Mouse (Mus musculus) left cerebral cortex, adult 11 months (tissue): Measurements from ENCODE around the gene Epop.

Source experiments
- DNase-seq: peaks from one replicate; pipeline ENCODE4 v3.0.0; 2022; ENCODE audit warnings: low spot score

The Epop gene

GRCm38 (mm10) chr11:97628568-97629518 lies 659 bp downstream of the Epop start:
- no peak for DNase-seq

- no peak for DNase-seq
Measured at GRCm38 (mm10) chr11:97628303-97628567, 1.3 kb downstream of the Epop start.

DNA sequence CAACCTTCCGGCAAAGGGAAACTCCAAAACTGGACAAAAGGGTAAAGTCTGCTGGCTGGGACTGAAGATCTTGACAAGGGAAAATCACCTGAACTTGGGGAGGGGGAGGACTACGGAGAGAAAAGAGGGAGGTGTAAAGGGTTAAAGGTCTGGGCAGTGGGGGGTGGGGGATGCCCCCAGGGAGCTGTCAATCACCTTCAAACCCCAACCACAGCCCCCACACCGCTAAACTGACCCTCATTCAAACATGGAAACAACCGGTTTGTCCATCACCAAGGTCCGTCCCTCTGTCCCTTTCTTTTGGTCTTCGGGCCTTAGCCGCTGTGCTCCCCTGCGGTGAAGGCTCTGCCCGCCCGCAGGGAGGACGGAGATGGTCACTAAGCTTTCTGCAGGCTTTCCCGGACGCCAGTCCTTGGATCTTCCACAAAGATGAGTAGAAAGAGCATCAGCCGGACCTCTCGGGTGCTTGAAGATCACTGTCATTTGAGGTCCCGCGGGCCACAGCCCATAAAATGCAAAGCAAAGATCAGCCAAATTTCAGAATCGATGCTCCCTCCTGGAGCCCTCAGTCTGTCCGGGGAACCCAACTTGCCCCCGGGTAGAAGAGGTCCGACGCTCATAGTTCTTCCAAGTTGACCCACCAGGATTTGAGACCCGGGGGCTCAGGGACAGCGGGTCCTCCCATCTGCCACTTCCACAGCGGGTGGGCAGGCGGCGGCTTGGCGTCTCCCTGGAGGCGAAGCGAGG lies 1.8 kb downstream of the Epop start:
- DNase-seq, result no peak

DNA sequence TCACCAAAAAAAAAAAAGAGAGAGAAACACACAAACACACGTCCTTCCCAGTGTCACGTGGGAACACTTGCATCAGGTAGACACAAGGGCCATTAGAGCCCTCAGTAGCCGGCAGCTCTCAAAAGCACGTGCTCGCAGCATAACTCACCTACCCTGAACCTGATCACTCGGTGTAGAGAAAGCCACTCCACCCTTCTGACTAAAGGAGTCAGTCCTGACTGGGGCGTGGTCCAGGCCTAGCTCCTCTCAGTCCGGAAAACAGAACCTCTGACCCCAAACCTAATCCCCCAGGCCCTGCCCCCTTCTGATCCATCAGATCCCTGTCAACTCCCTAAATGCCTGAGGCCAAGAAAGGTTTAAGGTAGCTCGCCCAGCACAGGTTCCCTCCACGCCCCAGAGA lies 2.7 kb downstream of the Epop start:
- no peak for DNase-seq

- DNase-seq, result no peak
Measured at GRCm38 (mm10) chr11:97626431-97626830, 3.1 kb downstream of the Epop start.

DNA sequence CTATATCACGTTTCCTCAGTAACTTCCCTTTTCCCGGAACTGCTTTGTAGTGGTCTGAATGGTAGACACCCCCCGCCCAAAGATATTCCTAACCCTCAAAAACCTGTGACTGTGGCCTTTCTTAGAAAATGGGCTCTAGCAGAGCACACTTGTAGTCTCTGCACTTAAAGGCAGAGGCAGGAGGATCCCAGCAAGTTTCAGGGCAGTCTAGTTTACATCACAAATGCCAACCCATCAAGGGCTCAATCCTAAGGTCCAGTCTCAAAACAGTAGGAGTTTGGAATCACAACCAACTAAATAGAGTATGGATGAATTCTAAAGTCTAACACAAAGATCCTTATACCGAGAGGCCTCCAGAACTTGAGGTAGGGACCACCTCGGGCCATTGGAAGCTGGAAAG lies 4.0 kb downstream of the Epop start:
- no peak for DNase-seq

DNA sequence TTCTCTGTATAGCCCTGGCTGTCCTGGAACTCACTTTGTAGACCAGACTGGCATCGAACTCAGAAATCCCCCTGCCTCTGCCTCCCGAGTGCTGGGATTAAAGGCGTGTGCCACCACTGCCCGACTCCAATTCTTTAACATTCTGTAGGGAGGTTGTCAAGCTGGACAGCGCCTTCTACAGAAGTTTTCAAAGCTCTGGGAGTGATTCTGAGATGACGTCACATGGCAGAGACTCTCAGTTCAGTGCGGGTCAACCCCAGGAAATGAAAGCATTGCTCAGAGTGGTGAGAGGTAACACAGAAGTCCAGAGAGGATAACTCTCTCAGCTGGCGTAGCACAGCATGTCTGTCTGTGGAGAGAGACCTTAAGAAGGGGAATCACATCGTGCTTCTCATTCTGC lies 6.3 kb downstream of the Epop start:
- no peak for DNase-seq

DNA sequence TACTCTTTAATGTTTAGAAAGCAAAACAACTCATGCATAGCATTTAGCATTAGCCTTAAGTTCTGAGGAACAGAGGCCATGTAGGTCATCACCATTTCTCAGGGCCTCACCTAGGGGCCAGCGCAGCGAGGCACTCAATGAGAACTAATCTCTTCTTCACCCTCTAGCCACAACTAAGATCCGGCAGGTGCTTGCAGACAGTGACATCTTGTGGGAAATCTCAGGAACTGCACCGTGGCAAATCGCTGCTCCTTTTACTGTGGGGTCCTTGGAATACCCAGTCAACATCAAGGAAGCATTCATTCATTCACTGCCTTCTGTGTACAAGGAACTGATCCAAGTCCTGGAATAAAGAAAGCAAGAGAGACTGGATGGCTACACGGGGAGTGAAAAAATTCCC lies 7.1 kb downstream of the Epop start:
- no peak for DNase-seq

DNA sequence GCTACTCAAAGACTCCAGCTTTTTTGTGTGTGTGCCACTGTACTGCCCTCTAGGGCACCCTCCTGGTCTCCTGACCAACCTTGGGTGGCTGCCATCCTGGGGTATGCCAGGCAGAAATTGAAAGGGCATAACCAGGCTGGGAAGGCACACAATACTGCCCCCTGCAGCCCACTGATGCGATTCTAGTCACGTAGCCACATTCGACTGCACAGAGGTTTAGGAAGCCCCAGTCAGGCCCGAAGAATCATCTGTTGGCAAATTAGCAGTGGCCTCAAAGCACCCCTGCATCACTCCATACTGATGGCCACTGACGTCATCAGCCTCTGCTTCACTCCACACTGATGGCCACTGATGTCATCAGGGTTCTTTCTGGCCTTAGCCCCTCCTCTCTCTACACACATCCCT lies 10.1 kb downstream of the Epop start:
- peak; percentile 80 for DNase-seq

DNA sequence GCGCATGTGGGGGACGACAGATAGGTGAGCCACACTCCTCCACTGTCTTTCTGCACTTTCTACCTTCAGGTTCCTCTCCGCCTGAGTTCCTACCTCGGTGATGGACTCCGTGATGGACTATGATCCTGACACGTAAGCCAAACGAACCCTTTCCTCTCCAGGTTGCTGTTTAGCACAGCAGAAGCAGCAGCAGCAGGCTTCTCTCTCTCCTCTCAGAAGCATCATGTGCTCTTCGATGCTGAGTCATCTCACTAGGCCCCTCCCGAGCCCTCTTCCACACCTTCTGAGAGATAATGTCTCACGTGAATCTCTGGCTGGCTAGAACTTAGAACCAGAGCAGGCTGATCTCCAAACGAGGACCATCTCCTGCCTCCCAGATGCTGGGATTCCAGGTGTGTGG lies 11.1 kb downstream of the Epop start:
- no peak for DNase-seq

GRCm38 (mm10) chr11:97615276-97615675 lies 14.2 kb downstream of the Epop start:
- DNase-seq, result no peak

- DNase-seq, result peak; percentile 78
Measured at GRCm38 (mm10) chr11:97611076-97611475, 18.4 kb downstream of the Epop start.

DNA sequence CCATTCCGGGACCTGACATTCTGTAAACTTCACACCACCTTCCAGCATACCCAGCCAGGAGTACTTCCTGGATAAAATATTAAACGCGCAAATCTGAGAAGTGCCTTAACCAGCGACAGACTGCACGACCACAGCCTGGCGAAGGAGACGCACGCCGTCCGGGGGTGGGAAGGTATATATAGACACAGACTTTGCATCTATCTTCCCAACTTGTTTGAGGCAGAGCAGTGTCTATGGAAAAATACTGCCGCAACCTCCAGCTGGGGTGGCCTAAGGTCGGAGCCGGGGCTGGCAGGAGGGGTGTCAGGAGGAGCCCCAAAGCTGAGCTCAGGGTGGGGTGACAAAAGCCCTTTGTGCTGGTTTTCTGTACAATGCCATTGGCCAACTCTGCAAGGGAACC lies 19.8 kb downstream of the Epop start:
- peak; percentile 66 for DNase-seq

DNA sequence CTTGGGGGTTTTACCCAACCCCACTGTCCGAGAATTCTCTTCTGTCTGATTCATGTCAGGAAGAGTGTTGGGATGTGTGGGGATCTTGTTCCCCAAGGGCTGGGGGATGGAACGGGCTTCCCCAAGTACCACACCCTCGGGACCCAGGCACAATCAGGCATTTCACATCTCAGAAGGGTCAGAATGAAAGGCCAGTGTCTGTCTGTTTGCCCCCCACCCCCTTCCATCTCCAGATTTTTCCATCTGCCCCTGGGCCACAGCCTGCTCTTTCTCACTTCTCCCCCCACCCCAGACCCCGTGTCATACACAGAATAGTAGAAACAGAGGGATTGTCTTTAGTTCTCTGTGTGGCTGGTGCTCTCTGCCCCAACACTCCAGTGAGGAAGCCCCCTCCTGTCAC lies 20.6 kb downstream of the Epop start:
- DNase-seq, result no peak

- no peak for DNase-seq
Measured at GRCm38 (mm10) chr11:97607056-97607725, 22.3 kb downstream of the Epop start.

DNA sequence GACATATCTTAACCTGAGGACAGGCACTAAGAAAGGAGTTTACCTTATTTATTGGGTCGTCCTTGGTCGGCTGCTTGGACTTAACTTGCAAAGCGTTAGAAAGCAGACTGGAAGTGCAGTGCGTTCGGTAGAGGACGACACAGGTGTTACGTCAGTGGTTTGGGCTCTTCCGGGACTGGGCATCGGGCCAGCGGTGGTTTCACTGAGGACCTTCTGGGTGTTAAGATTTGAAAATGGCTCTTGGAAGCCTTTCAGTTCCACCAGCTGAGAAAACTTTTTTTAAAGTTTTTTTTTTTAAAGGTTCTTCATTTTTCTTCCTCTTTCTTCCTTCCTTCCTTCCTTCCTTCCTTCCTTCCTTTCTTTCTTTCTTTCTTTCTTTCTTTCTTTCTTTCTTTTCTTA lies 25.6 kb downstream of the Epop start:
- DNase-seq, result no peak

- DNase-seq, result no peak
Measured at GRCm38 (mm10) chr11:97602223-97602622, 27.3 kb downstream of the Epop start.

DNA sequence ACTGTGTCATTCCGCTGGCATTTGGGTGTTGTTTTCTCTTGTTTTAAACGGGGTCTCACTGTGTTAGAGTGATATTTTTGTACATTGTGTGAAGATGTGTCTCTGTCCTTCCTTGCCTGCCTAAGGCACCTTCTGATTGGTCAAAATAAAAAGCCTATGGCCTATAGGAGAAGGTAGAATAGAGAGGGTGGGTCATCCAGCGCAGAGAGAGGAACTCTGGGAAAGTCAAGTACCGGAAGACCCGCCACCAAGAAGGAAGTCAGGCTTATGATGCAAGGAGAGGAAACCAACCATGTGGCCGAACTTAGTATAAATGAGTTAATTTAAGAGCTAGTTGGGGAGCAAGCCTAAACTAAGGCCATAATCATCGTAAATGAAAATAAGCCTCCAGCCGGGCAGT lies 30.4 kb downstream of the Epop start:
- no peak for DNase-seq

GRCm38 (mm10) chr11:97597945-97598691 lies 31.4 kb downstream of the Epop start:
- no peak for DNase-seq

DNA sequence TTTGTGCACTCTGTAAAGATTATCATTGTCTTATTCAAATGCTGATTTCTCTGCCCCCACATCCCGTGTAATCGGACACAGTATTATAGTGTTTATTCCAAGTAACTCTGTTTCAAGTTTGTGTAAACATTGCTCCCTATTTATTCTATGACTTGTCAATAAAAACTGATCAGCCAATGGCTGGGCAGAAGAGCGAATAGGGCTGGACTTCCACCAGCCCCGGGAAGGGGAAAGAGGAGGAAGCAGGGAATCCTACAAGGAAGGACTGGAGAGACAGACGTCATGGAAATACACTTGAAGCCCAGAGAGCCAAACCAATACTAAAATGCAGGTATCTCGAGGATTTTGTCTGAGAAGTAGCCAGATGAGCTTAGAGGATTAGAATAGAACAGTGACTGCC lies 35.4 kb downstream of the Epop start:
- DNase-seq, result no peak

- DNase-seq, result no peak
Measured at GRCm38 (mm10) chr11:97591910-97592309, 37.6 kb downstream of the Epop start.

DNA sequence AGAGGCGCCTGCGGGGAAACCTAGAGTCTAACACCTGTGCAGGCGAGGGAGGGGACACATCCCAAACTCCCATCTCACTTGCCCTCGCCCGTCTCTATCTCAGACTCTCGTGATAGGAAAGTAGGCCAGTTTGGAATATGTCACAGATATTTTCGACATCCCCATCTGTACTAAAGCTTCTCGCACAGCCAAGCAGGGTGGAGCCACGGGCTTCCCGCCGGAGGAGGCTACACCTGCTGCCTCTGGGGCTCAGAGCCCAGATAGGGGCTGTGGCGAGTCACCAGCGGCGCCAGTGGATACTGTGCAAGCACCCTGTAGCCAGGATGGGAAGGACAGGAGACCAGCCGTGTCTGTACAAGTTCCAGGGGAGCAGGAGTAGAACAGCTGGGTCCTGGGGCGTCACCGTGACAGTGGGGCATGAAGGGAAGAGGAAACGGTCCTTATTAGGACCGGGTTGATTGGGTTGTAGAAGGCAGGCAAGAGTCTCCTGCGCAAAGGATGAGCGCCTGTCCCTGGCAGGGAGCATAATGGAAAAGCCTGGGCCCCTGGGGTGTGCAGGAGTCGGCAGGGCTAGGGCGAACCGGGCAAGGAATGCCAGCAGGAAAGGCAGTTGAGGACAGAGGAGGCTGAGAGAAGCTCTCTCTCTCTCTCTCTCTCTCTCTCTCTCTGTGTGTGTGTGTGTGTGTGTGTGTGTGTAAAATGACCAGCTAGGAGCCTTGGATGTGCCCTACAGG lies 39.1 kb downstream of the Epop start:
- no peak for DNase-seq
